Mouse (Mus musculus) liver, postnatal 0 days (tissue): ENCODE measurements around the gene Dpysl5.

Experiments
- CTCF ChIP-seq: sonication (generic); IDR thresholded peaks from 2 replicates; pipeline ENCODE4 v1.5.1; 2016; ENCODE audit warnings: antibody characterized with exemption, low read depth
- EP300 ChIP-seq: IDR thresholded peaks from 2 replicates; pipeline ENCODE4 v1.6.1; 2016; ENCODE audit warnings: antibody characterized with exemption, low read depth, mild to moderate bottlenecking

DNA sequence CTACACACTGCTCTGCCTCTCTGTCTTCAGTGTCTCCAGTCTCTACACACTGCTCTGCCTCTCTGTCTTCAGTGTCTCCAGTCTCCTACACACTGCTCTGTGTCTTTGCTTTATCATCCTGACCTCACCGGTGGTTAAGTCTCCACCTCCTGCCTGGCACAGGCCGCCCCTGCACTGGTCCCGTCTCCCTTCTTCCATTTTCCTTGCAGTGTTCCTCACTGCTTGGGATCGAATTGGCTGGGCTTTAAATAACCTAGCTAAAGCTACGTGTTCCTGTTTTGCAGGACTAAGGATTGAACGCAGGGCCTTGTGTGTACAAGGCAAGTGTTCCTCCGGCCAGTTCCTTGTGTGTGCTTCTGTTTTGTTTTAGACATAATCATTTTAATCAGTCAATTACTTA lies 41.3 kb upstream of the Dpysl5 start:
- TF ChIP-seq EP300 (no peak), CTCF (no peak)
